Mouse (Mus musculus): ENCODE results near the gene Kctd11.
"Not testable (repeated sequence)": the region's sequence is repeated elsewhere in the genome, so short reads cannot be mapped to it uniquely, and the experiment has no call there.

The Kctd11 gene

DNA sequence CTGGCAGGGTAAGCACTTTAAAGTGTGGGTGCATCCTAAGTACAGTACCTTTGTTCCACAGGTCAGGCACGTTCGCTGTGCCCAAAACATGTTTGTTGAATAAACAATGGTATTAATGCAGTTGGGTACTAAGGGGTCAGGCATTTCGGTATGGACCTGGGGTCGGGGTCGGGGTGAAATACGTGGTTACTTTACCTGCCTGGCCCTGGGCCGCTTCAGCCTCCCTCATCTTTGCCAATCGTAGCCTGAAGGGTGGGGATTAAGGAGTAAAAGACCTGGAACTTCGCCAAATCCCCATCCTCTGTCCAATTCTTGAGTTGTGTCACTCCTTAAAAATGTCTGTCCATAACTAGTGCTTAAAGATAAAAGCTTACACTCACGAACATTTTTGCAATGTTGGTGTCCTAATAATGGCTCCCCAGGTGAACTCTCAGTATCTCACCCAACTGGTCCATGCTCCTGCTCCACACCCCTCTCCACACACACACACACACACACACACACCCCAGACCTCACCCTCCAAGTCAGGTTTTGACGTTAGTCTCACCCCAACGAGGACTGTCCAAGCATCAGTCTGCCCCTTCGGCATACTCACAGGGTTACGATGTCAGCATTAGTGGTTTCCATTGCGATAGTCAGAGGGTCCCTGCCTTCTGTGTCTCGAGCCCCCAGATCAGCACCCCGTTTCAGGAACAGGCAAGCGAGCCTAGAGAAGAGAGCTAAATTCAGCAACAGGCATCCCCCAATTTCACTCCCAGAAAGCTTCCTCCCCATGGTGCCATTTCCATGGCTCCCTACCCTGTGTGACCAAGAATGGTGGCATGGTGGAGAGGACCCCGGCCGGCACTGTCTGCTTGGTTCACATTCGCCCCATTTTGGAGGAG is 823 bp upstream of the Kctd11 start:
- DNase-seq (ENCODE audit: low spot score): no peak

DNA sequence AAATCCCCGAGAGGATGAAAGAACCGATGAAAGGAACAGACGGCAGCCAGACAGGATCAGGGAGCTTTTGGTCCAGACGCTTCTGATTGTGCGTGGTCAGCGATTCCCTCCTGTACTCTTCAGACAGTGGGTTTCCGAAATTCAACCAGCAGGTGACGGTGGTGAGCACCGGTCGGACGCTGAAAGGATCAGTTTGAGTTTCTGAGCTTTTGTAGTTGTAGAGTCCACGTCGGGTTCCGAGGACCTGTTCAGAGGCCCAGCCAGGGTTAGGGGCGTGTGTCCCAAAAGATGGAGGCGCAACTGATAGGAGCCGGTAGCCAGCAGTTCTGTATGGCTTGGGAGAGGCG is 727 bp downstream of the Kctd11 start:
- DNase-seq (ENCODE audit: low spot score): peak; percentile 62

- DNase-seq (ENCODE audit: low spot score): no peak
These were observed 1.5 kb downstream of the Kctd11 start for GRCm38 (mm10) chr11:69879711-69880110.

- DNase-seq (ENCODE audit: low spot score): no peak
These were observed 2.3 kb downstream of the Kctd11 start for GRCm38 (mm10) chr11:69878952-69879351.

DNA sequence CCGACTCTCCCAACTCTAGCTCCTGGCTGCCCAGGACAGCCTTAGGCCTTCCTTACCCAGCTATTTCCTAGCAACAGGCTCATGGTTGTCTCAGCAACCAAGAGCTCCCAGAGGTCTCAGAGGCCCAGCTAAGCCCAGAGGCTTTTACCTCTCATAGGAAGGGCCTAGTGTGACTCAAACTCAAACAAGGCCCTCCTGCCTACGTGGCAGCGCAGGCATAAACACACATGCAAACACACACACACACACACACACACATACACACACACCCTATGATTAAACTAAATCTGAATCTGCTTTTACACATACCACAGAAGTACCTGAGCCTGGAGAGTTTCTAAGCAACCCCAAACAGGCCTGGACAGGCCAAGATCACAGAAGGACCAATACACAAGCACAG is 2.8 kb downstream of the Kctd11 start:
- peak; percentile 30 for DNase-seq (ENCODE audit: low spot score)

GRCm38 (mm10) chr11:69877878-69878277 is 3.3 kb downstream of the Kctd11 start, which contains the start of gene Tmem95:
TSS of gene Tmem95 (minus strand) at chr11:69878018.
- DNase-seq (ENCODE audit: low spot score): no peak

DNA sequence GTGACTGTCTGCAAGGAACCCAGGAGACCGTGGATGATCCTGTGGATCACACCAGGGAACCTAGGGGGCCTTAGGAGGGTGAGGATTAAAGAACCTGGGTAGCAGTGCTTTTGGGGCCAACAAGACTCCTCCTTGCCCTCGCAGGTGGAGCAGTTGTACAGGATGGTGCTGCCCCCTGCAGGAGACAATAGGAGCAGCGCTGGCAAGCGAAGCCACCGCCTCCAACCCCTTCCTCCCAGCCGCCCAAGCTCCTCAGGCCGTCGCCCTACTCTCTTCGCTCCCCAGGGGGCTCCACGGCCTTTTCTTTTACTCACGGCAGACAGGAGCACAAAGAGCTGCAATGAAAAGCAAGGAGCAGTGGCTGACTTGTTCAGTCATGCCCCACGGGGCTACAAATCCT is 4.3 kb downstream of the Kctd11 start:
- DNase-seq (ENCODE audit: low spot score): peak; percentile 87

- no peak for DNase-seq (ENCODE audit: low spot score)
These were observed 5.0 kb downstream of the Kctd11 start for GRCm38 (mm10) chr11:69876186-69876585.

DNA sequence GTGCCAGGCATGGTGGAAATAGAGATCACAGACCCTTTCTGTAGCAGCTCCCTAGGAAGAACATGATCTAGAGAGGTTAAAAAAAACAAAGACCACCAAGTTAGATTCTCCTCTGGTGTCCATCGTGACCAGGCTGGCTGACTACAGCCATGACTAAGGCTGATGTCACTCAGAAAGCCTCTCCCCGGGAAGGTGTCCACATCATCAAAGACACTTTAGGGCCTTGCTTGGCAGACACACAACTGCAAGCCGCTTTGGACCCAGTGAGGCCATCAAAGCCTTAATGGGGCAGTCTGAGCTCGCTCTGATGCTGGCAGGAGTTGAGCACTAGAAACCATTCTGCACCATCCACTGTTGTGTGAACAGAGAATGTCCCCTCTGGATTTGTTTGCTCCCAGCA is 8.8 kb downstream of the Kctd11 start:
- DNase-seq (ENCODE audit: low spot score): no peak

GRCm38 (mm10) chr11:69871822-69872221 is 9.4 kb downstream of the Kctd11 start:
- no peak for DNase-seq (ENCODE audit: low spot score)

GRCm38 (mm10) chr11:69870289-69871069 is 10.7 kb downstream of the Kctd11 start:
- no peak for DNase-seq (ENCODE audit: low spot score)

- DNase-seq (ENCODE audit: low spot score): no peak
These were observed 13.9 kb downstream of the Kctd11 start for GRCm38 (mm10) chr11:69867335-69867734.

DNA sequence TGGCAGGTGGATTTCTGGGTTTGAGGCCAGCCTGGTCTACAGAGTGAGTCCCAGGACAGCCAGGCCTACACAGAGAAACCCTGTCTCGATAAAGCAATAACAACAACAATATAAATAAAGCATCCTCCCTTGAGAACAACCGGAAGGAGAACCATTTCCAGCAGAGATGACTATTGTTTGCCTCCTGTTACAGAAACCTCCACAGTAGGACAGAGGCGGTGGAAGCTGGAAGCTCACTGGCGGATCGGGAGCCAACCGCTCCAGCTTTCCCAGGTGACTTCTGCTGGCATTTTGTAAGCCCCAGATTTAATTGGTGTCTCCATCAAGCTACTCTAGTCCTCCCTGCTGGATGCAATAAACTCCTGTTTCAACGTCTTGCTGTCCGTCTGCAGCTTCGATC is 15.6 kb downstream of the Kctd11 start:
- DNase-seq (ENCODE audit: low spot score): no peak

GRCm38 (mm10) chr11:69864138-69864860 is 16.9 kb downstream of the Kctd11 start:
- no peak for DNase-seq (ENCODE audit: low spot score)

- DNase-seq (ENCODE audit: low spot score): not testable (repeated sequence)
These were observed 17.5 kb downstream of the Kctd11 start for GRCm38 (mm10) chr11:69863729-69864128.

DNA sequence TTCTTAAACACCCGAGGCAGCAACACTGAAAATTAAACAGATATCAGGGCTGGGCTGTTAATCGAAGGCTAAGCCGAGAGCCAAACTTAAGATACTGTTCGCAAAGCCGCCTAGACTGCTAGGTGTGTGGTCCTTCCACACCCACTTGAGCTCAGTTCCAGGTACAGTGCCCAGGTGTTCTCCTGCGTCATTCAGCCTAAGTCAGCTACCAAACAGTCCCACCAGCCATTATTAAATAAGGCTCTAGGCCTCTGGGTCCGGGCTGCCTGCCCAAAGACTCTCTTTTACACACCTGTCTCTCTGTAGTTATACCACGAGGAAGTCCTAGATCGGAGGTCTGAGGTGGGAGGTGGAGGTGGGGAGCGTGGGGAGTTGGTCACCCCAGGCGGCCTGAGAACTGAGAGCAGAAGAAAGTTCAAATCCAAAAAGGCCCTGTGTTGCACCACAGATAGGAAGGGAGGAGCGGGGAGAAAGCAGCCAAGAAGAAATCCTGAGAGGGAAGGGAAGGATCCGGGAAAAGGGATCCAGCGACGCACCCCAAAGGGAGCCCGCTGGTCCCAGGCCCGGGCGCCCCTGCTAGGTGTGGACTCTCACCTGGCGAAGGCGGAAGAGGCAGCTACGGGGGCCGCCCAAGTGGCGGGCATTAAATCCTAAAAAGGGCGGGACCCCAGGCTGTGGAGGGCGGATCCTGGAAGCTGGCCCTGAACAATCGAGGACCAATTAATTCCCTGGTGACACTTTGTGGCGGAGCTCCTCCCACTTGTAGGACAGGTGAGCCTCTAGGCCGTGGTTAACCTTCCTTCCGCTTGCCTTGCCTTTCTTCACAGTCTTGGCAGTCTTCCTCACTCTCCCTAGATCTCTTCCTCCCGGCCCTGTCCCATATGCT is 22.9 kb downstream of the Kctd11 start, which contains the start of gene Tnk1:
TSS of gene Tnk1 (minus strand) at position 618 of the 886 bp plus-strand sequence.
- DNase-seq (ENCODE audit: low spot score): no peak

GRCm38 (mm10) chr11:69855347-69855746 is 25.9 kb downstream of the Kctd11 start:
- DNase-seq (ENCODE audit: low spot score): no peak

- no peak for DNase-seq (ENCODE audit: low spot score)
These were observed 26.5 kb downstream of the Kctd11 start for GRCm38 (mm10) chr11:69854680-69855079.

DNA sequence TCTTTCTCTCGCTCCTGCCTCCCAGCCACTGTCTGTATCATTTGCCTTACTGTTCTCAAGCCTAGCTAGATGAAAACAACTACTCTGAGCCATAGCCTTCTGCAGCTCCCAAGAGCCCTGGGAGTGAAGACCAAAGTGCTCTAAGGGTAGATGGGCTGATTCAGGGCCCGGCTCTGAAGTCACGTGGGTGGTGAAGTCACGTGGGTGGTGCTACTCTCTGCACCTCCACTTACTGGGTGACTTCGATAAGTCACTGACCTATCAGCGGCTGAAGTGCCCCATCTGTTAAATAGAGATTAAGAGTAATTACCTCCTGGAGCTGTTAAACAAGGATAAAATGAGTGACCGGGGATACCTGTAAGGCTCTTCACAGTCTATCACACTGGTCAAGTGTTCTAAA is 27.2 kb downstream of the Kctd11 start:
- no peak for DNase-seq (ENCODE audit: low spot score)

DNA sequence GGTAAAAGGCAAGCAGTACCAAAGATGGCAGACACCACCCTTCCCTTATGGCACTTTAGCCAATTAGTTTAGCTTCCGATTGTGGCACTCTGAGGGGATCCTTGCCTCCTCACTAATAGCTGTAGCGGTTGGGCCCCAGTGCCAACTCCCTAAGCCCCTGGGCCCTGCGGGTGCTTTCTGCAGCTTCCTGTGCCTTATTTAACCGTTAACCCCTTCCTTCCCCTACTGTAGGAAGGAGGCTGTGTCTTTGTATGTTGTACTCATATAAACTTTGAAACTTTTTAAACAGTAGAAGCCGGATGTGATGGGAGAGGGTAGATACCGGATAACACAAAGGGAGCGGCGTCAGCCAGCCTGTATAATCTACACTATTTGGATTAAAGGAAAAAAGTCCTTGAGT is 30.5 kb downstream of the Kctd11 start:
- DNase-seq (ENCODE audit: low spot score): no peak

DNA sequence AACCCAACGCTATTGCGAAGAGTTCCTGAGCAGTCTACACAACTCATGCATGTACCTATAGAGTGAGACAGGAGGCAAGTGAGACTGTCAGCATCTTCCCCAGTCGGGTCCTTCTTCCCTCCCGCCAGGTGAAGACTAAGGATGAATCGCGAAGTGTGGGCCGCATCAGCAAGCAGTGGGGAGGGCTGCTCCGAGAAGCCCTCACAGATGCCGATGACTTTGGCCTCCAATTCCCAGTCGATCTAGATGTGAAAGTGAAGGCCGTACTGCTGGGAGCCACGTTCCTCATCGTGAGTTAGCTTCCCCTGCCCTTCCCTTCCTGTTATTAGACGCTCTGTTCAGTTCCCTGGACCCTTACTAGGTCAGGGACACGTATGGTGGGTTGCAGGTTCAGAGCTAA is 31.3 kb downstream of the Kctd11 start:
- DNase-seq (ENCODE audit: low spot score): no peak
